Mouse (Mus musculus): Measurements from ENCODE around the gene Fgf23. TPM values are rescaled to one million over a fixed set of nuclear protein-coding genes. Genes with fewer than 3 reads are reported as not detected.
A peak's percentile ranks its signal among the peaks of the same experiment; 100 is the strongest.

Fgf23 gene
- total RNA-seq, 1 experiment from 2014 or later = not detected

- DNase-seq = no peak
Measured at GRCm38 (mm10) chr6:127114753-127115456, 42.2 kb downstream of the Fgf23 start.

- DNase-seq = peak; percentile 73
Measured at GRCm38 (mm10) chr6:127122221-127122806, 49.6 kb downstream of the Fgf23 start.

- DNase-seq = no peak
Measured at GRCm38 (mm10) chr6:127122996-127123395, 50.3 kb downstream of the Fgf23 start.

DNA sequence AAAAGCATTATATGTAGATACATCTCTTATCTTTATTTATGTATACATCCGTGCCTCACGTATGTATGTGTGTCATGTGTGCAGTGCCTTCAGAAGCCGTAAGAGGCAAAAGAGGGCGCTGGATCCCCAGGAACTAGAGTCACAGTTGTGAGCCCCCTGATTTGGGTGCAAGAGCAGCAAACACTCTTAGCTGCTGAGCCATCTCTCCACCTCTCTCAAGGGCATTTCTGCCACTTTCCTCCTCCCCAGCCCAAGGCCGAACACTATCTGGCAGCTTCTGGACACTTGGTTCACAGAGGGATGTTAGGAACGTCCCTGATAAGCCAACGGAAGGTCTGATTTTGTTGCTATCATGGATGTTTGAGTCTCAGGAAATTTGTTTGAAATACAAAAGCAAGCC lies 50.8 kb downstream of the Fgf23 start:
- peak; percentile 69 for DNase-seq

DNA sequence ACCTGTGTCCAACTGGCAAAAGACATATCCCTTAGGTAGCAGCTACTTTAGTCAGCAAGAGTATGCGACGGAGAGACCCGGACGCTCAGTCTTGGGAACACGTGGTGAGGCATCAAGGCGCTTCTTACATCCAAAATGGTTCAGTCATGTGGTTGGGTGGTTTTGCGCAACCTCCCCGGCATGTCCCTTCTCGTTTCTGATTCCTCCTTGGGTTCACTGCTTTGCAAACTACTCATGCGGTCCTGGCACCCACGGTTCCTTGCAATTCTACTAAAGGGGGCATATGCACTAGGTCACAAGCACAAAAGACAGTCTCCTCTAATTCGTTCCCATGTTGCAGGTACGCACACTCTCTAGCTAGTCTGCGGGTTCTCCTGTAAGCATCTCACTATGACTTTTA lies 57.0 kb downstream of the Fgf23 start:
- DNase-seq = no peak

DNA sequence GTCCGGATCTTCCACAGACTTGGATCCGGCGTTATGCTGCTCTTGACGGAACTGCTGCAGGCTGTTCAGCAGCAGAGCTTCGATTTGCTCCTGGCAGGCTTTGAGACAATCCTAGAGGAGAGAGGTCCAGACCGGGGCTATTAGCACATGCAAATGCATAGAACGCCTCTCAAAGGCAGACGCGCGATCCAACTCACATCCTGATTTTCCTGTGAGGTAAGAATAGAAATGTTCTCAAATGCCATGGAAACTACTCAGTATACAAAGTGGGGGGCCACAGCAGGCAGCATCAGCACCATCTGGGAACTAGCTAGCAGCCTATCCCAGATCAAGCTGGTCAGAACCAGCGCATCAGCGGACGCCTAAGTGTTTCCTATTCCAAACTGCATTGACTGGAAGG lies 57.7 kb downstream of the Fgf23 start:
- no peak for DNase-seq

Other genes starting within 250 kb of the Fgf23 start
- gene Ndufa9, start 223.8 kb upstream of the Fgf23 start, total RNA-seq (2021) = 336 and 351 TPM in 2 replicates
- not detected in 2 replicates for gene Akap3, start 219.8 kb upstream of the Fgf23 start, total RNA-seq (2021)
- 0.26 and 0.34 TPM in 2 replicates for gene Dyrk4, start 151.1 kb upstream of the Fgf23 start, total RNA-seq (2021)
- 8.3 and 10.4 TPM in 2 replicates for gene Rad51ap1, start 133.3 kb upstream of the Fgf23 start, total RNA-seq (2021)
- gene D6Wsu163e, start 132.9 kb upstream of the Fgf23 start, total RNA-seq (2021) = 19.0 and 22.3 TPM in 2 replicates
- not detected in 2 replicates for gene Fgf6, start 57.3 kb upstream of the Fgf23 start, total RNA-seq (2021)
- gene Tigar, start 36.7 kb downstream of the Fgf23 start, total RNA-seq (2021) = 15.4 and 18.3 TPM in 2 replicates
- 206 and 209 TPM in 2 replicates for gene Ccnd2, start 79.3 kb downstream of the Fgf23 start, total RNA-seq (2021)

Measured in adrenal gland, postnatal 14 days (tissue).